ENCODE assay signal across 8 mouse cellular contexts in genomic region chr17:80560669-80561401, GRCm38 (mm10). TPM values are rescaled to one million over a fixed set of nuclear protein-coding genes. Genes with fewer than 3 reads are reported as not detected.
DNase-seq lines count a peak whose midpoint lies in the region; ATAC-seq lines count a peak whose summit lies in the region.

No protein-coding gene starts in this region.

- 21% methylated on average over 12 of the region's 12 CpGs for WGBS in forebrain, embryonic 13.5 days
- WGBS in large intestine, adult 2 months = 7% methylated on average over 12 of the region's 12 CpGs
- 20% methylated on average over 12 of the region's 12 CpGs for WGBS in neural tube, embryonic 15.5 days

- H3K4me1 ChIP-seq in forebrain, embryonic 13.5 days = no peaks in the 10 kb centered on the region
- H3K4me1 ChIP-seq in neural tube, embryonic 15.5 days = 0 out of 2 replicates have a peak, but pooled peaks cover 3% of the 10 kb centered on the region

- peaks cover 6% of the 10 kb centered on the region; the same call in 1 of the 2 replicates for H3K9me3 ChIP-seq in forebrain, embryonic 13.5 days (replicated peaks)
- H3K9me3 ChIP-seq in neural tube, embryonic 15.5 days (replicated peaks) = no peaks in the 10 kb centered on the region; the same call in 1 of the 2 replicates

- H3K4me3 ChIP-seq in forebrain, embryonic 13.5 days = no peak overlapping the region
- H3K4me3 ChIP-seq in neural tube, embryonic 15.5 days (replicated peaks) = no peak overlapping the region

- intact Hi-C loops in heart, postnatal 10 days (cut with DNase I) = loop anchor here (1.0 to 5.0 kb wide), 3 partner anchors 106 to 270 kb away; partner anchors contain the start of genes Dhx57 and Morn2

- peak; percentile 67 for ATAC-seq in forebrain, embryonic 13.5 days
- ATAC-seq in neural tube, embryonic 15.5 days (ENCODE audit: low FRiP score) = peak; percentile 54; the same call in 1 of the 2 replicates

- peaks cover 11% of the 10 kb centered on the region; the same call in 1 of the 2 replicates for H3K36me3 ChIP-seq in forebrain, embryonic 13.5 days (ENCODE audit: poor library complexity, severe bottlenecking)
- H3K36me3 ChIP-seq in neural tube, embryonic 15.5 days = peaks cover 14% of the 10 kb centered on the region

- H3K27me3 ChIP-seq in forebrain, embryonic 13.5 days = no peaks in the 10 kb centered on the region
- H3K27me3 ChIP-seq in neural tube, embryonic 15.5 days (replicated peaks) = no peaks in the 10 kb centered on the region

- H3K9ac ChIP-seq in forebrain, embryonic 13.5 days = no peak overlapping the region
- H3K9ac ChIP-seq in neural tube, embryonic 15.5 days (replicated peaks) = no peak overlapping the region

- H3K4me2 ChIP-seq in forebrain, embryonic 13.5 days = peak overlapping the region; percentile 27; the same call in 1 of the 2 replicates
- H3K4me2 ChIP-seq in neural tube, embryonic 15.5 days = peak overlapping the region; percentile 33

- H3K27ac ChIP-seq in forebrain, embryonic 13.5 days = no peak overlapping the region
- H3K27ac ChIP-seq in neural tube, embryonic 15.5 days (replicated peaks) = no peak overlapping the region

- peak; percentile 82 for DNase-seq in ES-CJ7 (ENCODE audit: low read depth, low spot score)
- DNase-seq in c-Kit-positive CD71-positive TER-119-positive erythroid progenitor cells, embryonic 14.5 days (ENCODE audit: low spot score) = peak; percentile 60
- peak; percentile 75 to 88 for DNase-seq in heart, postnatal 10 days
- peak; percentile 66 for DNase-seq in large intestine, adult 2 months (ENCODE audit: low read depth, low spot score)
- DNase-seq in lung, adult 18-20 months = peak; percentile 73 to 80
- peak; percentile 56 for DNase-seq in testis, postnatal 14 days (ENCODE audit: low spot score)

RNA-seq across cellular contexts. Expression of gene Cdkl4, which starts 16.8 kb away (rescaled TPM):
- 1.5 and 3.6 TPM in 2 replicates for polyA plus RNA-seq in forebrain, embryonic 13.5 days (2015; fragmentation: Nextera tagmentation; extraction: Ambion mirVana)
- not detected for total RNA-seq in heart, postnatal 10 days (2021)
- 0.06 and 0.07 TPM in 2 replicates for polyA plus RNA-seq in large intestine, adult 2 months (2012; rRNA removed)
- polyA plus RNA-seq in neural tube, embryonic 15.5 days (2015; fragmentation: Nextera tagmentation; extraction: Ambion mirVana) = 5.3 and 5.4 TPM in 2 replicates
